Mouse (Mus musculus) embryonic stem cell, embryonic (primary cell): ENCODE results near the gene Ptprn2.

Source experiments
- CTCF ChIA-PET, 4 experiments: fragments of 300-600 bp in 2 of 4; fragments of 350-600 bp in 2 of 4; sonication (Branson Sonifier 250); formaldehyde crosslinking; loops; one replicate each; lab custom pipeline; 2022; ENCODE audit warnings: inconsistent platforms in 2 of 4; lab: Charles Lee
- POLR2A ChIA-PET, 4 experiments: fragments of 300-600 bp in 2 of 4; fragments of 350-600 bp in 2 of 4; sonication (Branson Sonifier 250); formaldehyde crosslinking; loops; one replicate each; lab custom pipeline; 2022; ENCODE audit warnings: antibody characterized with exemption in 4 of 4, inconsistent platforms in 1 of 4; lab: Charles Lee

Gene Ptprn2

GRCm38 (mm10) chr12:116485591-116486403, at the start of gene Ptprn2:
TSS of gene Ptprn2 (plus strand) at chr12:116485720.
- POLR2A ChIA-PET = interaction anchor here in 3 of 4 experiments (0.8 to 1.5 kb wide), 5 partner anchors 13 to 81 kb away, joined by 3 to 7 read pairs (median 3); partner anchors contain the start of gene Ncapg2 (in 2 of the 3)
- CTCF ChIA-PET = interaction anchor here in 1 of 4 experiments (0.6 to 0.7 kb wide), 2 partner anchors 208 to 340 kb away, joined by 3 read pairs; no protein-coding TSS in a partner anchor

- ChIA-PET POLR2A (interaction anchor here in 1 of 4 experiments (1.4 to 22.8 kb wide), 3 partner anchors 9 to 28 kb away, joined by 3 to 402 read pairs (median 19); partner anchors contain the start of gene Ncapg2), CTCF (no interaction called here)
Measured at GRCm38 (mm10) chr12:116436125-116436524, 49.4 kb upstream of the Ptprn2 start.

- POLR2A ChIA-PET = interaction anchor here in 2 of 4 experiments (0.7 to 22.8 kb wide), 6 partner anchors 9 to 33 kb away, joined by 3 to 402 read pairs (median 6); partner anchors contain the start of gene Ncapg2 (in 2 of the 2)
Measured at GRCm38 (mm10) chr12:116438591-116438990, 46.9 kb upstream of the Ptprn2 start.

GRCm38 (mm10) chr12:116442184-116442583, 43.3 kb upstream of the Ptprn2 start:
- CTCF ChIA-PET = no interaction called here
- POLR2A ChIA-PET = interaction anchor here in 1 of 4 experiments (1.5 to 3.7 kb wide), 3 partner anchors 9 to 34 kb away, joined by 3 to 11 read pairs (median 7); no protein-coding TSS in a partner anchor

More at GRCm38 (mm10) chr12:116438591-116438990, 46.9 kb upstream of the Ptprn2 start:
- CTCF ChIA-PET = interaction anchor here in 1 of 4 experiments (0.7 kb wide), 1 partner anchor 20 kb away, joined by 4 read pairs; no protein-coding TSS in a partner anchor

- CTCF ChIA-PET = no interaction called here
- POLR2A ChIA-PET = interaction anchor here in 2 of 4 experiments (0.6 to 2.1 kb wide), 5 partner anchors 11 to 39 kb away, joined by 3 to 7 read pairs (median 3); no protein-coding TSS in a partner anchor
Measured at GRCm38 (mm10) chr12:116449536-116449935, 36.0 kb upstream of the Ptprn2 start.

GRCm38 (mm10) chr12:116460379-116461065, 25.0 kb upstream of the Ptprn2 start:
- POLR2A ChIA-PET = interaction anchor here in 1 of 4 experiments (0.8 to 2.0 kb wide), 2 partner anchors 8 to 34 kb away, joined by 3 to 4 read pairs; no protein-coding TSS in a partner anchor
- CTCF ChIA-PET = no interaction called here

- POLR2A ChIA-PET = no interaction called here
- CTCF ChIA-PET = no interaction called here
Measured at GRCm38 (mm10) chr12:116467030-116467429, 18.5 kb upstream of the Ptprn2 start.

GRCm38 (mm10) chr12:116468348-116468747, 17.2 kb upstream of the Ptprn2 start:
- ChIA-PET POLR2A (no interaction called here), CTCF (no interaction called here)

- ChIA-PET CTCF (no interaction called here), POLR2A (no interaction called here)
Measured at GRCm38 (mm10) chr12:116469096-116469495, 16.4 kb upstream of the Ptprn2 start.

GRCm38 (mm10) chr12:116473264-116473663, 12.3 kb upstream of the Ptprn2 start:
- CTCF ChIA-PET = interaction anchor here in 1 of 4 experiments (0.6 kb wide), 1 partner anchor 45 kb away, joined by 3 read pairs; no protein-coding TSS in a partner anchor
- POLR2A ChIA-PET = interaction anchor here in 1 of 4 experiments (1.2 kb wide), 1 partner anchor 13 kb away, joined by 3 read pairs; the partner anchor contains the start of gene Ptprn2

GRCm38 (mm10) chr12:116473761-116474160, 11.8 kb upstream of the Ptprn2 start:
- ChIA-PET POLR2A (interaction anchor here in 1 of 4 experiments (1.2 kb wide), 1 partner anchor 12 kb away, joined by 3 read pairs; the partner anchor contains the start of gene Ptprn2), CTCF (interaction anchor here in 1 of 4 experiments (0.6 kb wide), 2 partner anchors 46 to 175 kb away, joined by 3 read pairs; no protein-coding TSS in a partner anchor)

GRCm38 (mm10) chr12:116474676-116475075, 10.8 kb upstream of the Ptprn2 start:
- CTCF ChIA-PET = interaction anchor here in 1 of 4 experiments (0.6 kb wide), 1 partner anchor 174 kb away, joined by 3 read pairs; no protein-coding TSS in a partner anchor
- POLR2A ChIA-PET = interaction anchor here in 1 of 4 experiments (1.3 kb wide), 1 partner anchor 177 kb away, joined by 3 read pairs; no protein-coding TSS in a partner anchor

- POLR2A ChIA-PET = interaction anchor here in 1 of 4 experiments (1.4 kb wide), 1 partner anchor 14 kb away, joined by 4 read pairs; no protein-coding TSS in a partner anchor
- CTCF ChIA-PET = no interaction called here
Measured at GRCm38 (mm10) chr12:116478771-116479170, 6.7 kb upstream of the Ptprn2 start.

GRCm38 (mm10) chr12:116481921-116482320, 3.6 kb upstream of the Ptprn2 start:
- POLR2A ChIA-PET = interaction anchor here in 1 of 4 experiments (0.7 kb wide), 1 partner anchor 66 kb away, joined by 3 read pairs; no protein-coding TSS in a partner anchor
- CTCF ChIA-PET = no interaction called here

- ChIA-PET CTCF (no interaction called here), POLR2A (no interaction called here)
Measured at GRCm38 (mm10) chr12:116483581-116483980, 1.9 kb upstream of the Ptprn2 start.

GRCm38 (mm10) chr12:116484991-116485390, 529 bp upstream of the Ptprn2 start:
- ChIA-PET POLR2A (interaction anchor here in 3 of 4 experiments (0.9 to 1.5 kb wide), 3 partner anchors 15 to 80 kb away, joined by 3 to 7 read pairs (median 4); partner anchors contain the start of gene Ncapg2 (in 2 of the 3)), CTCF (interaction anchor here in 1 of 4 experiments (0.7 kb wide), 1 partner anchor 339 kb away, joined by 3 read pairs; no protein-coding TSS in a partner anchor)

GRCm38 (mm10) chr12:116486404-116486730, 847 bp downstream of the Ptprn2 start:
- ChIA-PET POLR2A (interaction anchor here in 2 of 4 experiments (0.8 to 1.5 kb wide), 4 partner anchors 13 to 206 kb away, joined by 3 to 7 read pairs (median 4); partner anchors contain the start of genes Esyt2 (in 1 of the 2) and Ncapg2 (in 1 of the 2)), CTCF (interaction anchor here in 1 of 4 experiments (0.6 kb wide), 1 partner anchor 207 kb away, joined by 3 read pairs; no protein-coding TSS in a partner anchor)

- POLR2A ChIA-PET = interaction anchor here in 1 of 4 experiments (1.0 kb wide), 1 partner anchor 159 kb away, joined by 3 read pairs; no protein-coding TSS in a partner anchor
- CTCF ChIA-PET = no interaction called here
Measured at GRCm38 (mm10) chr12:116488836-116489235, 3.3 kb downstream of the Ptprn2 start.
